In the genomic region with DNA sequence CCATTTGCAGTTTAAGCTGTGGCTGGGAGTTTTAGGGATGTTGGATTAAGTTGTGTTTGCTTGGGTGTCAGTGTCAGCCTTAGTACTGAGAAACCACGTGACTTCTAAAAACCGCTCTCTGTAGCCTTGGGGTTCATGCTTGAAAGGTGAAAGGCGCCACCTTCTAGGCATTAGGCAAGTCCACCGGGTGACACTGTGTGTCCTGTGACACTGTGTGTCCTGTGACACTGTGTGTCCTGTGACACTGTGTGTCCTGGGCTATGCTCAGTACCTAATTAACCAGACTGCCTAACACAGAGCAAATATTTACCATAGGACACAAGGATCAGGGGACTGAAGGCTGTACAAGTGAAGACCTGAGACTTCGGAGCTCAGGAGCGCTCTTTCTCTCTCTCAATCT, we compare ENCODE assay signal across 26 mouse cellular contexts. TPM values are rescaled to one million over a fixed set of nuclear protein-coding genes. Genes with fewer than 3 reads are reported as not detected.
DNase-seq lines count a peak whose midpoint lies in the region; ATAC-seq lines count a peak whose summit lies in the region.
"Had no signal": no experiment of that assay in that cellular context is flagged by ENCODE, and none has a peak within 500 bp of the region (broad histone marks: within the 10 kb centered on the region; RNA-seq: fewer than 3 reads in every experiment).

No protein-coding gene starts in this region.

- H3K27me3 ChIP-seq in heart, embryonic 12.5 days (replicated peaks) = no peaks in the 10 kb centered on the region
- no peaks in the 10 kb centered on the region for H3K27me3 ChIP-seq in heart, embryonic 11.5 days (ENCODE audit: control insufficient read depth, insufficient read depth, low read length)
- H3K27me3 ChIP-seq in heart, embryonic 16.5 days (ENCODE audit: control insufficient read depth, insufficient read depth, low read length) = no peaks in the 10 kb centered on the region
- peaks cover 6% of the 10 kb centered on the region; the same call in 1 of the 2 replicates for H3K27me3 ChIP-seq in liver, embryonic 12.5 days (replicated peaks)
- 0 out of 2 replicates have a peak, but pooled peaks cover 4% of the 10 kb centered on the region for H3K27me3 ChIP-seq in liver, embryonic 11.5 days (replicated peaks; ENCODE audit: control insufficient read depth, insufficient read depth, low read length)
- H3K27me3 ChIP-seq in forebrain, embryonic 16.5 days (replicated peaks; ENCODE audit: control insufficient read depth, insufficient read depth, low read length) = peaks cover 2% of the 10 kb centered on the region; the same call in 1 of the 2 replicates

- peak overlapping the region; percentile 91; the same call in 1 of the 2 replicates for H3K27ac ChIP-seq in heart, embryonic 12.5 days (ENCODE audit: poor library complexity, severe bottlenecking)
- H3K27ac ChIP-seq in heart, embryonic 11.5 days (ENCODE audit: low read depth, low read length) = no peak overlapping the region
- H3K27ac ChIP-seq in heart, embryonic 16.5 days (ENCODE audit: low read length) = peak overlapping the region; percentile 94; the same call in 1 of the 2 replicates
- no peak overlapping the region for H3K27ac ChIP-seq in liver, embryonic 12.5 days
- no peak overlapping the region for H3K27ac ChIP-seq in liver, embryonic 11.5 days (ENCODE audit: low read depth, low read length)
- H3K27ac ChIP-seq in forebrain, embryonic 16.5 days (ENCODE audit: low read length) = no peak overlapping the region
- H3K27ac ChIP-seq: embryonic facial prominence, embryonic 15.5 days; forebrain, embryonic 10.5 days; forebrain, embryonic 15.5 days; hindbrain, embryonic 10.5 days; hindbrain, embryonic 14.5 days had no signal

- no peak for ATAC-seq in heart, embryonic 12.5 days (ENCODE audit: insufficient number of reproducible peaks, low FRiP score)
- no peak for ATAC-seq in heart, embryonic 11.5 days (replicated peaks; ENCODE audit: insufficient number of reproducible peaks, low FRiP score, low TSS enrichment)
- ATAC-seq in heart, embryonic 16.5 days (replicated peaks; ENCODE audit: extremely low read depth, insufficient read depth, low FRiP score) = no peak
- ATAC-seq in liver, embryonic 12.5 days = no peak
- ATAC-seq in liver, embryonic 11.5 days (replicated peaks; ENCODE audit: low FRiP score) = no peak
- ATAC-seq in forebrain, embryonic 16.5 days = no peak
- ATAC-seq: forebrain, embryonic 15.5 days; intestine, embryonic 16.5 days had no signal

- peaks cover 6% of the 10 kb centered on the region; the same call in 1 of the 2 replicates for H3K9me3 ChIP-seq in heart, embryonic 12.5 days (replicated peaks)
- H3K9me3 ChIP-seq in heart, embryonic 11.5 days (replicated peaks; ENCODE audit: control insufficient read depth, low read length) = no peaks in the 10 kb centered on the region; the same call in 1 of the 2 replicates
- peaks cover 12% of the 10 kb centered on the region for H3K9me3 ChIP-seq in heart, embryonic 16.5 days (replicated peaks; ENCODE audit: control insufficient read depth, low read length)
- peaks cover 3% of the 10 kb centered on the region; the same call in 1 of the 2 replicates for H3K9me3 ChIP-seq in liver, embryonic 12.5 days (replicated peaks)
- H3K9me3 ChIP-seq in liver, embryonic 11.5 days (ENCODE audit: control insufficient read depth, low read length) = peaks cover 3% of the 10 kb centered on the region
- H3K9me3 ChIP-seq in forebrain, embryonic 16.5 days (ENCODE audit: control insufficient read depth, low read length) = no peaks in the 10 kb centered on the region
- H3K9me3 ChIP-seq: embryonic facial prominence, embryonic 15.5 days; forebrain, embryonic 15.5 days had no signal

- 0 out of 2 replicates have a peak overlapping the region, but pooled peaks have one; percentile 73 for H3K4me2 ChIP-seq in heart, embryonic 12.5 days
- no peak overlapping the region for H3K4me2 ChIP-seq in heart, embryonic 11.5 days
- peak overlapping the region; percentile 81; the same call in 1 of the 2 replicates for H3K4me2 ChIP-seq in heart, embryonic 16.5 days (ENCODE audit: low read depth, low read length)
- 0 out of 2 replicates have a peak overlapping the region, but pooled peaks have one; percentile 79 for H3K4me2 ChIP-seq in liver, embryonic 12.5 days
- H3K4me2 ChIP-seq in liver, embryonic 11.5 days = no peak overlapping the region
- no peak overlapping the region for H3K4me2 ChIP-seq in forebrain, embryonic 16.5 days (ENCODE audit: low read length)

- no peak for DNase-seq in heart, adult 8-10 months (ENCODE audit: low spot score)
- no peak for DNase-seq in liver, embryonic 11.5 days (ENCODE audit: low spot score)
- DNase-seq: adrenal gland, postnatal 10 days; cerebellum, adult 11 months; cerebellum, adult 8-10 months; cerebellum, postnatal 14 days; embryo, embryonic 11 days; gastrocnemius, postnatal 10 days had no signal

- H3K4me3 ChIP-seq in heart, embryonic 12.5 days = no peak overlapping the region
- no peak overlapping the region for H3K4me3 ChIP-seq in heart, embryonic 11.5 days (ENCODE audit: low read depth, low read length)
- H3K4me3 ChIP-seq in heart, embryonic 16.5 days (ENCODE audit: low read length) = no peak overlapping the region
- no peak overlapping the region for H3K4me3 ChIP-seq in liver, embryonic 12.5 days
- H3K4me3 ChIP-seq in liver, embryonic 11.5 days (ENCODE audit: low read depth, low read length) = no peak overlapping the region
- H3K4me3 ChIP-seq in forebrain, embryonic 16.5 days (replicated peaks; ENCODE audit: low read length) = no peak overlapping the region
- H3K4me3 ChIP-seq: embryonic facial prominence, embryonic 15.5 days; erythroblast, embryonic 14.5 days; forebrain, embryonic 10.5 days; forebrain, embryonic 15.5 days; hindbrain, embryonic 10.5 days had no signal

- peak overlapping the region; percentile 73; the same call in 1 of the 2 replicates for H3K9ac ChIP-seq in heart, embryonic 12.5 days
- H3K9ac ChIP-seq in heart, embryonic 11.5 days (ENCODE audit: low read depth, low read length) = no peak overlapping the region
- peak overlapping the region; percentile 62 for H3K9ac ChIP-seq in heart, embryonic 16.5 days (ENCODE audit: low read length)
- H3K9ac ChIP-seq in liver, embryonic 12.5 days = no peak overlapping the region
- no peak overlapping the region for H3K9ac ChIP-seq in liver, embryonic 11.5 days (ENCODE audit: low read depth, low read length)
- no peak overlapping the region for H3K9ac ChIP-seq in forebrain, embryonic 16.5 days (replicated peaks; ENCODE audit: low read depth, low read length)
- H3K9ac ChIP-seq: embryonic facial prominence, embryonic 15.5 days; forebrain, embryonic 15.5 days; hindbrain, embryonic 14.5 days had no signal

- H3K36me3 ChIP-seq in heart, embryonic 12.5 days = peaks cover 6% of the 10 kb centered on the region
- no peaks in the 10 kb centered on the region for H3K36me3 ChIP-seq in heart, embryonic 11.5 days (ENCODE audit: control insufficient read depth, insufficient read depth, low read length)
- H3K36me3 ChIP-seq in heart, embryonic 16.5 days (ENCODE audit: control insufficient read depth, insufficient read depth) = peaks cover 4% of the 10 kb centered on the region; the same call in 1 of the 2 replicates
- H3K36me3 ChIP-seq in liver, embryonic 12.5 days = peaks cover 25% of the 10 kb centered on the region
- peaks cover 3% of the 10 kb centered on the region; the same call in 1 of the 2 replicates for H3K36me3 ChIP-seq in liver, embryonic 11.5 days (ENCODE audit: control insufficient read depth, insufficient read depth, low read length)
- no peaks in the 10 kb centered on the region for H3K36me3 ChIP-seq in forebrain, embryonic 16.5 days (ENCODE audit: control insufficient read depth, insufficient read depth)
- H3K36me3 ChIP-seq: embryonic facial prominence, embryonic 15.5 days; forebrain, embryonic 10.5 days; forebrain, embryonic 15.5 days; hindbrain, embryonic 10.5 days had no signal

- WGBS in heart, embryonic 12.5 days = 71% methylated on average over 6 of the region's 6 CpGs
- 77% methylated on average over 6 of the region's 6 CpGs for WGBS in heart, embryonic 11.5 days (ENCODE audit: insufficient replicate concordance)
- WGBS in heart, embryonic 16.5 days = 77% methylated on average over 6 of the region's 6 CpGs
- 75% methylated on average over 6 of the region's 6 CpGs for WGBS in liver, embryonic 12.5 days (ENCODE audit: insufficient replicate concordance)
- 74% methylated on average over 6 of the region's 6 CpGs for WGBS in liver, embryonic 11.5 days
- WGBS in forebrain, embryonic 16.5 days = 79% methylated on average over 6 of the region's 6 CpGs

- peaks cover 36% of the 10 kb centered on the region for H3K4me1 ChIP-seq in heart, embryonic 12.5 days (replicated peaks)
- peaks cover 36% of the 10 kb centered on the region for H3K4me1 ChIP-seq in heart, embryonic 11.5 days (ENCODE audit: control insufficient read depth, insufficient read depth, low read length)
- H3K4me1 ChIP-seq in heart, embryonic 16.5 days (ENCODE audit: control insufficient read depth, insufficient read depth, low read length) = peaks cover 43% of the 10 kb centered on the region
- peaks cover 27% of the 10 kb centered on the region for H3K4me1 ChIP-seq in liver, embryonic 12.5 days
- H3K4me1 ChIP-seq in liver, embryonic 11.5 days (replicated peaks; ENCODE audit: control insufficient read depth, insufficient read depth, low read length) = peaks cover 16% of the 10 kb centered on the region
- peaks cover 20% of the 10 kb centered on the region for H3K4me1 ChIP-seq in forebrain, embryonic 16.5 days (replicated peaks; ENCODE audit: control insufficient read depth, insufficient read depth, low read length)

RNA-seq across cellular contexts. Expression of gene Kifc5b, which starts 33.3 kb away (rescaled TPM):
- 5.2 and 5.7 TPM in 2 replicates for polyA plus RNA-seq in heart, embryonic 12.5 days (2016; fragmentation: Nextera tagmentation; extraction: Ambion mirVana)
- 6.3 and 6.9 TPM in 2 replicates for polyA plus RNA-seq in heart, embryonic 11.5 days (2014; fragmentation: Nextera tagmentation; extraction: Ambion mirVana)
- polyA plus RNA-seq in heart, embryonic 16.5 days (2015; fragmentation: Nextera tagmentation; extraction: Ambion mirVana) = 6.2 and 6.9 TPM in 2 replicates
- total RNA-seq in heart, adult 8-10 months (2022) = under 1 TPM; 0.29 to 0.81 (median 0.48) TPM
- polyA plus RNA-seq in liver, embryonic 12.5 days (2016; fragmentation: Nextera tagmentation; extraction: Ambion mirVana) = 6.6 and 8.1 TPM in 2 replicates
- polyA plus RNA-seq in liver, embryonic 11.5 days (2014; fragmentation: Nextera tagmentation; extraction: Ambion mirVana) = 8.6 and 8.7 TPM in 2 replicates
- 3.1 and 6.8 TPM in 2 replicates for polyA plus RNA-seq in forebrain, embryonic 16.5 days (2015; fragmentation: Nextera tagmentation; extraction: Ambion mirVana)

RNA-seq across cellular contexts. Expression of gene Nkx2-5, which starts 38.8 kb away (rescaled TPM):
- 200 and 212 TPM in 2 replicates for polyA plus RNA-seq in heart, embryonic 12.5 days (2016; fragmentation: Nextera tagmentation; extraction: Ambion mirVana)
- polyA plus RNA-seq in heart, embryonic 11.5 days (2014; fragmentation: Nextera tagmentation; extraction: Ambion mirVana) = 157 and 159 TPM in 2 replicates
- 123 and 132 TPM in 2 replicates for polyA plus RNA-seq in heart, embryonic 16.5 days (2015; fragmentation: Nextera tagmentation; extraction: Ambion mirVana)
- total RNA-seq in heart, adult 8-10 months (2022) = 10 to 100 TPM; 75.8 to 81.5 (median 79.7) TPM
- 0.13 and 0.19 TPM in 2 replicates for polyA plus RNA-seq in liver, embryonic 12.5 days (2016; fragmentation: Nextera tagmentation; extraction: Ambion mirVana)
- 1.0 and 2.1 TPM in 2 replicates for polyA plus RNA-seq in liver, embryonic 11.5 days (2014; fragmentation: Nextera tagmentation; extraction: Ambion mirVana)
- polyA plus RNA-seq in forebrain, embryonic 16.5 days (2015; fragmentation: Nextera tagmentation; extraction: Ambion mirVana) = not detected in 2 replicates
- total RNA-seq: adrenal gland, postnatal 10 days; adrenal gland, postnatal 4 days; common myeloid progenitor, adult 5-6 weeks; gastrocnemius, postnatal 10 days; gastrocnemius, postnatal 4 days; MEL had no signal
- polyA plus RNA-seq: brain, embryonic 14.5 days; erythroblast, embryonic 14.5 days; forebrain, embryonic 10.5 days; forebrain, embryonic 15.5 days; frontal cortex, adult 2 months; hindbrain, embryonic 10.5 days; hindbrain, embryonic 14.5 days had no signal

RNA-seq across cellular contexts. Expression of gene Phf1, which starts 49.3 kb away (rescaled TPM):
- polyA plus RNA-seq in heart, embryonic 12.5 days (2016; fragmentation: Nextera tagmentation; extraction: Ambion mirVana) = 9.0 and 9.4 TPM in 2 replicates
- 5.7 and 5.9 TPM in 2 replicates for polyA plus RNA-seq in heart, embryonic 11.5 days (2014; fragmentation: Nextera tagmentation; extraction: Ambion mirVana)
- polyA plus RNA-seq in heart, embryonic 16.5 days (2015; fragmentation: Nextera tagmentation; extraction: Ambion mirVana) = 7.5 and 8.7 TPM in 2 replicates
- 10 to 100 TPM; 15.4 to 20.7 (median 16.1) TPM for total RNA-seq in heart, adult 8-10 months (2022)
- polyA plus RNA-seq in liver, embryonic 12.5 days (2016; fragmentation: Nextera tagmentation; extraction: Ambion mirVana) = 2.7 TPM in 2 replicates
- polyA plus RNA-seq in liver, embryonic 11.5 days (2014; fragmentation: Nextera tagmentation; extraction: Ambion mirVana) = 3.2 and 3.4 TPM in 2 replicates
- 16.2 and 19.7 TPM in 2 replicates for polyA plus RNA-seq in forebrain, embryonic 16.5 days (2015; fragmentation: Nextera tagmentation; extraction: Ambion mirVana)

RNA-seq across cellular contexts. Expression of gene Cuta, which starts 55.8 kb away (rescaled TPM):
- polyA plus RNA-seq in heart, embryonic 12.5 days (2016; fragmentation: Nextera tagmentation; extraction: Ambion mirVana) = 148 and 155 TPM in 2 replicates
- polyA plus RNA-seq in heart, embryonic 11.5 days (2014; fragmentation: Nextera tagmentation; extraction: Ambion mirVana) = 134 and 145 TPM in 2 replicates
- polyA plus RNA-seq in heart, embryonic 16.5 days (2015; fragmentation: Nextera tagmentation; extraction: Ambion mirVana) = 163 and 169 TPM in 2 replicates
- total RNA-seq in heart, adult 8-10 months (2022) = 10 to 100 TPM; 91.9 to 98.0 (median 95.8) TPM
- 119 and 129 TPM in 2 replicates for polyA plus RNA-seq in liver, embryonic 12.5 days (2016; fragmentation: Nextera tagmentation; extraction: Ambion mirVana)
- polyA plus RNA-seq in liver, embryonic 11.5 days (2014; fragmentation: Nextera tagmentation; extraction: Ambion mirVana) = 159 and 171 TPM in 2 replicates
- 137 and 138 TPM in 2 replicates for polyA plus RNA-seq in forebrain, embryonic 16.5 days (2015; fragmentation: Nextera tagmentation; extraction: Ambion mirVana)

RNA-seq across cellular contexts. Expression of gene Syngap1, which starts 57.5 kb away (rescaled TPM):
- 1.2 and 2.2 TPM in 2 replicates for polyA plus RNA-seq in heart, embryonic 12.5 days (2016; fragmentation: Nextera tagmentation; extraction: Ambion mirVana)
- polyA plus RNA-seq in heart, embryonic 11.5 days (2014; fragmentation: Nextera tagmentation; extraction: Ambion mirVana) = 2.9 and 3.7 TPM in 2 replicates
- polyA plus RNA-seq in heart, embryonic 16.5 days (2015; fragmentation: Nextera tagmentation; extraction: Ambion mirVana) = 1.2 and 1.3 TPM in 2 replicates
- total RNA-seq in heart, adult 8-10 months (2022) = 1 to 10 TPM; 3.6 to 5.2 (median 4.7) TPM
- polyA plus RNA-seq in liver, embryonic 12.5 days (2016; fragmentation: Nextera tagmentation; extraction: Ambion mirVana) = 0.29 and 0.36 TPM in 2 replicates
- polyA plus RNA-seq in liver, embryonic 11.5 days (2014; fragmentation: Nextera tagmentation; extraction: Ambion mirVana) = 1.4 and 1.6 TPM in 2 replicates
- 5.4 and 5.8 TPM in 2 replicates for polyA plus RNA-seq in forebrain, embryonic 16.5 days (2015; fragmentation: Nextera tagmentation; extraction: Ambion mirVana)

Comparison
In these comparisons a context has a peak if more than half of its experiments do, and no peak if none do; other contexts are left out.
1. H3K27ac ChIP-seq: peak in heart, embryonic 12.5 days (single experiment) and heart, embryonic 16.5 days (single experiment); none in heart, embryonic 11.5 days (single experiment), liver, embryonic 12.5 days (single experiment), liver, embryonic 11.5 days (single experiment) and forebrain, embryonic 16.5 days (single experiment).
2. H3K4me2 ChIP-seq: peak in heart, embryonic 12.5 days (single experiment), heart, embryonic 16.5 days (single experiment) and liver, embryonic 12.5 days (single experiment); none in heart, embryonic 11.5 days (single experiment), liver, embryonic 11.5 days (single experiment) and forebrain, embryonic 16.5 days (single experiment).
3. H3K9ac ChIP-seq: peak in heart, embryonic 12.5 days (single experiment) and heart, embryonic 16.5 days (single experiment); none in heart, embryonic 11.5 days (single experiment), liver, embryonic 12.5 days (single experiment), liver, embryonic 11.5 days (single experiment) and forebrain, embryonic 16.5 days (single experiment).
4. RNA of gene Nkx2-5, which starts 38.8 kb away (polyA plus RNA-seq): 200 to 212 TPM in heart, embryonic 12.5 days, 157 to 159 TPM in heart, embryonic 11.5 days and 123 to 132 TPM in heart, embryonic 16.5 days; 1.0 to 2.1 TPM in liver, embryonic 11.5 days, 0.13 to 0.19 TPM in liver, embryonic 12.5 days and not detected in forebrain, embryonic 16.5 days; every median in the first group is over 10 times any median in the second.